Mouse (Mus musculus): ENCODE results near the gene Cldn6.

DNA sequence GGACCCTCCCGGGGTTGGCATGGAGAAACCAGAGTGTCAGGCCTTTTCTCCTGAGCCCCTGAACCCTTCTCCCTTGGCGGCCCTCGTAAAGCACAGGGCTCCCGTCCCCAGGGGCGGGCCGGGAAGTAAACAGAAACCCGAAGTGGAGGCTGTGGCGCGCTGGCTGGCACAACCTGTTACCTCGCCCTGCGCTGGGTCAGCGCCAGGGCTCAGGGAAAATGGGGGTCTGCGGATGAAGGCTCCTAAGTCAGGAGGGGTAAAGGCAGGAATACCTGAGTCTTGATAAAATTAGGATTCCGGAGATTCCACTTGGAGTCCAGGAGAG lies 18.2 kb upstream of the Cldn6 start:
- TF ChIP-seq CTCF (IDR thresholded peaks at IDR 0.05; ENCODE audit: low read depth) (no peak), EP300 (IDR thresholded peaks at IDR 0.05; ENCODE audit: low read depth) (no peak)
